Mouse (Mus musculus): ENCODE measurements around the gene Anapc5. TPM values are rescaled to one million over a fixed set of nuclear protein-coding genes. Genes with fewer than 3 reads are reported as not detected.

Gene Anapc5
- polyA plus RNA-seq, 1 experiment: 150 TPM

- TF ChIP-seq CTCF (IDR thresholded peaks at IDR 0.05; ENCODE audit: extremely low read depth, insufficient read depth, insufficient read length, insufficient replicate concordance) (no peak), POLR2A (IDR thresholded peaks at IDR 0.05; ENCODE audit: low read depth, low read length) (no peak)
- no peak for DNase-seq (ENCODE audit: low read depth in 1 of 2, low spot score in 2 of 2)
- H3K36me3 ChIP-seq (ENCODE audit: control insufficient read depth, insufficient read depth, low read length): peaks cover 13% of the 10 kb centered on the region
- peaks cover 6% of the 10 kb centered on the region; the same call in 1 of the 2 replicates for H3K4me1 ChIP-seq (ENCODE audit: control insufficient read depth, insufficient read depth, insufficient read length)
- no peak overlapping the region for H3K4me3 ChIP-seq (ENCODE audit: extremely low read depth, insufficient read depth, insufficient read length)
- WGBS: 90% methylated on average over 14 of the region's 14 CpGs
- H3K27ac ChIP-seq (ENCODE audit: insufficient read depth, low read length): no peak overlapping the region
- H3K27me3 ChIP-seq (ENCODE audit: control insufficient read depth, insufficient read depth, low read length): no peaks in the 10 kb centered on the region; the same call in 1 of the 2 replicates
Observed at GRCm38 (mm10) chr5:122783726-122784406, 37.3 kb downstream of the Anapc5 start.

GRCm38 (mm10) chr5:122782066-122782465 is 39.1 kb downstream of the Anapc5 start:
- no peak overlapping the region for H3K27ac ChIP-seq (ENCODE audit: insufficient read depth, low read length)
- H3K4me3 ChIP-seq (ENCODE audit: extremely low read depth, insufficient read depth, insufficient read length): no peak overlapping the region
- peaks cover 3% of the 10 kb centered on the region; the same call in 1 of the 2 replicates for H3K36me3 ChIP-seq (ENCODE audit: control insufficient read depth, insufficient read depth, low read length)
- no peak for TF ChIP-seq POLR2A (IDR thresholded peaks at IDR 0.05; ENCODE audit: low read depth, low read length)
- TF ChIP-seq CTCF (IDR thresholded peaks at IDR 0.05; ENCODE audit: extremely low read depth, insufficient read depth, insufficient read length, insufficient replicate concordance): no peak
- no peaks in the 10 kb centered on the region; the same call in 1 of the 2 replicates for H3K27me3 ChIP-seq (ENCODE audit: control insufficient read depth, insufficient read depth, low read length)
- 85% methylated on average over 1 of the region's 1 CpGs for WGBS
- peaks cover 6% of the 10 kb centered on the region; the same call in 1 of the 2 replicates for H3K4me1 ChIP-seq (ENCODE audit: control insufficient read depth, insufficient read depth, insufficient read length)
- DNase-seq (ENCODE audit: low read depth in 1 of 2, low spot score in 2 of 2): no peak

GRCm38 (mm10) chr5:122780791-122781432 is 40.2 kb downstream of the Anapc5 start:
- 91% methylated on average over 19 of the region's 19 CpGs for WGBS
- no peak overlapping the region for H3K27ac ChIP-seq (ENCODE audit: insufficient read depth, low read length)
- no peak for TF ChIP-seq CTCF (IDR thresholded peaks at IDR 0.05; ENCODE audit: extremely low read depth, insufficient read depth, insufficient read length, insufficient replicate concordance)
- no peak for TF ChIP-seq POLR2A (IDR thresholded peaks at IDR 0.05; ENCODE audit: low read depth, low read length)

GRCm38 (mm10) chr5:122779277-122779834 is 41.8 kb downstream of the Anapc5 start, which contains the start of gene Camkk2:
Gene Camkk2, minus strand, starts transcription at chr5:122779409.
- under 1% methylated on average over 60 of the region's 63 CpGs for WGBS
- no peaks in the 10 kb centered on the region; the same call in 1 of the 2 replicates for H3K27me3 ChIP-seq (ENCODE audit: control insufficient read depth, insufficient read depth, low read length)
- peak; percentile 69 to 71 for DNase-seq (ENCODE audit: low read depth in 1 of 2, low spot score in 2 of 2)
- TF ChIP-seq CTCF (IDR thresholded peaks at IDR 0.05; ENCODE audit: extremely low read depth, insufficient read depth, insufficient read length, insufficient replicate concordance) (no peak), POLR2A (IDR thresholded peaks at IDR 0.05; ENCODE audit: low read depth, low read length) (peak; percentile 74)
- peak within 1 kb of the TSS; percentile 99 for H3K27ac ChIP-seq (ENCODE audit: insufficient read depth, low read length)
- peak within 1 kb of the TSS; percentile 95 for H3K4me3 ChIP-seq (ENCODE audit: extremely low read depth, insufficient read depth, insufficient read length)
- peaks cover 6% of the 10 kb centered on the region; the same call in 1 of the 2 replicates for H3K4me1 ChIP-seq (ENCODE audit: control insufficient read depth, insufficient read depth, insufficient read length)
- H3K36me3 ChIP-seq (ENCODE audit: control insufficient read depth, insufficient read depth, low read length): no peaks in the 10 kb centered on the region

More at GRCm38 (mm10) chr5:122780791-122781432, 40.2 kb downstream of the Anapc5 start:
- Histone ChIP-seq H3K27me3 (ENCODE audit: control insufficient read depth, insufficient read depth, low read length) (no peaks in the 10 kb centered on the region; the same call in 1 of the 2 replicates), H3K36me3 (ENCODE audit: control insufficient read depth, insufficient read depth, low read length) (no peaks in the 10 kb centered on the region), H3K4me3 (ENCODE audit: extremely low read depth, insufficient read depth, insufficient read length) (no peak overlapping the region), H3K4me1 (ENCODE audit: control insufficient read depth, insufficient read depth, insufficient read length) (peaks cover 6% of the 10 kb centered on the region; the same call in 1 of the 2 replicates)
- no peak for DNase-seq (ENCODE audit: low read depth in 1 of 2, low spot score in 2 of 2)

GRCm38 (mm10) chr5:122778231-122779226 is 42.6 kb downstream of the Anapc5 start:
- peak in 1 of 2 experiments; percentile 26 for DNase-seq (ENCODE audit: low read depth in 1 of 2, low spot score in 2 of 2)
- peak overlapping the region; percentile 59; the same call in 1 of the 2 replicates for H3K27ac ChIP-seq (ENCODE audit: insufficient read depth, low read length)
- 2% methylated on average over 45 of the region's 55 CpGs for WGBS

GRCm38 (mm10) chr5:122777322-122777721 is 43.8 kb downstream of the Anapc5 start:
- H3K27me3 ChIP-seq (ENCODE audit: control insufficient read depth, insufficient read depth, low read length): no peaks in the 10 kb centered on the region; the same call in 1 of the 2 replicates
- no peak for TF ChIP-seq CTCF (IDR thresholded peaks at IDR 0.05; ENCODE audit: extremely low read depth, insufficient read depth, insufficient read length, insufficient replicate concordance)
- TF ChIP-seq POLR2A (IDR thresholded peaks at IDR 0.05; ENCODE audit: low read depth, low read length): no peak
- WGBS: 72% methylated on average over 2 of the region's 2 CpGs
- peaks cover 6% of the 10 kb centered on the region; the same call in 1 of the 2 replicates for H3K4me1 ChIP-seq (ENCODE audit: control insufficient read depth, insufficient read depth, insufficient read length)
- no peak overlapping the region for H3K4me3 ChIP-seq (ENCODE audit: extremely low read depth, insufficient read depth, insufficient read length)
- no peaks in the 10 kb centered on the region for H3K36me3 ChIP-seq (ENCODE audit: control insufficient read depth, insufficient read depth, low read length)
- no peak overlapping the region for H3K27ac ChIP-seq (ENCODE audit: insufficient read depth, low read length)
- DNase-seq (ENCODE audit: low read depth in 1 of 2, low spot score in 2 of 2): no peak

More at GRCm38 (mm10) chr5:122778231-122779226, 42.6 kb downstream of the Anapc5 start:
- Histone ChIP-seq H3K36me3 (ENCODE audit: control insufficient read depth, insufficient read depth, low read length) (no peaks in the 10 kb centered on the region), H3K27me3 (ENCODE audit: control insufficient read depth, insufficient read depth, low read length) (no peaks in the 10 kb centered on the region; the same call in 1 of the 2 replicates), H3K4me1 (ENCODE audit: control insufficient read depth, insufficient read depth, insufficient read length) (peaks cover 6% of the 10 kb centered on the region; the same call in 1 of the 2 replicates), H3K4me3 (ENCODE audit: extremely low read depth, insufficient read depth, insufficient read length) (peak overlapping the region; percentile 89)
- TF ChIP-seq CTCF (IDR thresholded peaks at IDR 0.05; ENCODE audit: extremely low read depth, insufficient read depth, insufficient read length, insufficient replicate concordance) (no peak), POLR2A (IDR thresholded peaks at IDR 0.05; ENCODE audit: low read depth, low read length) (no peak)

All from spleen, adult 2 months (tissue).